Mouse (Mus musculus) erythroblast, embryonic 14.5 days (primary cell): ENCODE data around the gene Ndufv1. TPM values are rescaled to one million over a fixed set of nuclear protein-coding genes. Genes with fewer than 3 reads are reported as not detected.
A peak's percentile ranks its signal among the peaks of the same experiment; 100 is the strongest.
"Not testable (repeated sequence)": the region's sequence is repeated elsewhere in the genome, so short reads cannot be mapped to it uniquely, and the experiment has no call there.

Experiments
- H3K27me3 ChIP-seq: 2 replicates; pipeline ENCODE4 v1.6.1; 2012; ENCODE audit warnings: inconsistent platforms; ENCODE audit not compliant: control insufficient read depth
- H3K36me3 ChIP-seq: 2 replicates; pipeline ENCODE4 v1.6.1; 2012; ENCODE audit warnings: mild to moderate bottlenecking, inconsistent platforms; ENCODE audit not compliant: control insufficient read depth
- H3K4me1 ChIP-seq: 2 replicates; pipeline ENCODE4 v1.6.1; 2012; ENCODE audit warnings: inconsistent platforms; ENCODE audit not compliant: control insufficient read depth
- H3K4me3 ChIP-seq: replicated peaks from 2 replicates; pipeline ENCODE3; 2012; ENCODE audit warnings: moderate library complexity, mild to moderate bottlenecking, inconsistent platforms
- H3K9me3 ChIP-seq: 2 replicates; pipeline ENCODE4 v1.6.1; 2012; ENCODE audit warnings: low read length, inconsistent platforms, mixed read lengths; ENCODE audit not compliant: control insufficient read depth
- GATA1 ChIP-seq: IDR thresholded peaks from 2 replicates; pipeline ENCODE4 v1.6.1; 2012; ENCODE audit warnings: low read length, inconsistent platforms, mixed read lengths
- TAL1 ChIP-seq: IDR thresholded peaks from 3 replicates; pipeline ENCODE4 v1.6.1; 2012; ENCODE audit warnings: low read length, inconsistent platforms, mixed read lengths
- polyA plus RNA-seq: library from polyadenylated mRNA; stranded (reverse); fragments of >175 nt; gene quantifications from 2 replicates; pipeline ENCODE4 v1.2.3, GENCODE M21; 2012

Ndufv1 gene
- polyA plus RNA-seq, 1 experiment = 47.7 TPM

DNA sequence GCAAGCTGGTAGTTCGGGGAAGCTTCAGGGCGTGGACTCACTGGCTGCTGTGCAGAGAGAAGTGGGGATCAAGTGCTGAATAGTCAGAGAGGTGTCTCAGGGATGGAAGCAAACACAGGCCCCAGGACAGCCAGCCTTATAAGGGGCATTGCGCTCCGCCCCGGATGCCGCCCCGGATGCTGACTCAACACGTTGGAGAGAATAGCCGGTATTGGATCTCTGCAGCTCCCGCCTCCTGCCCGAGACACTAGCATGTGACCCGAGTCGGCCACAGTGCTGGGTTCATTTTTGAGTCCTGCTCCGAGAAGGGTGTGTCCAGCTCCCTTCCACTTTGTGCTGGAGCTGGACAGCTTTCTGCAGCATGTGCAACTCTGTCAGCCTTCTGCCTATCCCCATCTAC lies 29.5 kb upstream of the Ndufv1 start:
- Histone ChIP-seq H3K4me1 (peaks cover 55% of the 10 kb centered on the region), H3K27me3 (no peaks in the 10 kb centered on the region), H3K4me3 (no peak overlapping the region), H3K9me3 (no peaks in the 10 kb centered on the region), H3K36me3 (no peaks in the 10 kb centered on the region)
- no peak for TF ChIP-seq TAL1
- no peak for TF ChIP-seq GATA1

DNA sequence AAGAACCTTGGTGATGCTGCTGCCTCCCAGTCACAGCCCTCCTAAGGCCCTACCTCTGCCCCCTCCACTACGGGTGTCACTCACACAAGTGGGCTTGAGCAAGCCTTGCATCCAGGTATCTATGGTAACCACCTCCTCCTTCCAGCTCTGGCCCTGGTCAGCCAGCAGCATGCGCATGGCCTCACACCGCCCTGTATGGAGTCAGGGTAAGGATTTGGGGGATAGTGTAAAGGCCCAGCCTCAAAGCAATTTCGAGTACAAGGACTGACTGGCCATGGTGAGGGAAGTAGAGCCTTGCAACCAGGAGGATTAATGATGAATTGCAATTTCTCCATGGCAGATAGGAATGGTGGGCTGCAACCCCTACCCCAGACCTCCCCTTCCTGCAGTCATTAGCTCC lies 28.9 kb upstream of the Ndufv1 start:
- not testable (repeated sequence) for H3K4me3 ChIP-seq, H3K27me3 ChIP-seq, H3K36me3 ChIP-seq, H3K9me3 ChIP-seq
- H3K4me1 ChIP-seq = peaks cover 52% of the 10 kb centered on the region

DNA sequence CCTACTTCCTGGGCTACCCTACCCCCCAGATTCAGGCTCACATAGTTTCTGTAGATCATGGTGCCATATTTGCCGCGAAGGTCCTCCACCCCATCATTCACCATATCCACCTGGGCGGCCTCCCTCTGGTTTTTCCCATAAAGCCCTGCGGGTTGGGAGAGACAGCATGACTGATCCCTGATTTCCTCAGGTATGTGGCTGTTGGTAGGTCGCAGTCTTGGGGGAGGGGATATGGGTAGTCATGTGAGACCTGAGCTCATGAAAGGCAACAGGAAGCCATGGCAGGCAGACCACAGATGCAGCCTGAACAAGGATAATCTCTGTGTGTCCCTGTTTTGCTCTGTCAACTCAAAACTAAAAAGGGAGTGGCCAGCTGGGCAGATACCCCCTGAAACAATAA lies 28.3 kb upstream of the Ndufv1 start:
- peaks cover 52% of the 10 kb centered on the region for H3K4me1 ChIP-seq
- not testable (repeated sequence) for H3K27me3 ChIP-seq, H3K36me3 ChIP-seq, H3K9me3 ChIP-seq, H3K4me3 ChIP-seq

DNA sequence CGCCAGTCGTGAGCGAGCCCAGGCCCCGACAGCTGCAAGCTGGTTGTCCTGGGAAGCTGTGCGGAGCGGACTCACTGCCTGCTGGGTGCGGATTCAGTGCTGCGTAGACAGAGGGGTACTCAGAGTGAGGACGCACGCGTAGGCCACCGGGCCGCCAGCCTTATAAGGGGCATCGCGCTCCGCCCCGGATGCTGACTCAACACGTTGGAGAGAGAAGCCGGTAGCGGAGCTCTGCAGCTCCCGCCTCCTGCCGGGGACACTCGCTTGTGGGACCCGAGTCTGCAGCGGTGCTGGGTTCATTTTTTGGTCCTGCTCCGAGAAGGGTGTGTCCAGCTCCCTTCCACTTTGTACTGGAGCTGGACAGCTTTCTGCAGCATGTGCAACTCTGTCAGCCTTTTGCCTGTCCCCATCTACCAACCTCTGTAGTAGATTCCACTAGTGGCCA lies 25.2 kb upstream of the Ndufv1 start, which contains the start of gene Gstp1:
Gene Gstp1, minus strand, starts transcription at position 198 of the 445 bp plus-strand sequence.
- TF ChIP-seq TAL1 = no peak
- Histone ChIP-seq H3K4me3 (peak within 1 kb of the TSS; percentile 69), H3K4me1 (peaks cover 33% of the 10 kb centered on the region), H3K36me3 (peaks cover 9% of the 10 kb centered on the region), H3K27me3 (no peaks in the 10 kb centered on the region), H3K9me3 (no peaks in the 10 kb centered on the region)

DNA sequence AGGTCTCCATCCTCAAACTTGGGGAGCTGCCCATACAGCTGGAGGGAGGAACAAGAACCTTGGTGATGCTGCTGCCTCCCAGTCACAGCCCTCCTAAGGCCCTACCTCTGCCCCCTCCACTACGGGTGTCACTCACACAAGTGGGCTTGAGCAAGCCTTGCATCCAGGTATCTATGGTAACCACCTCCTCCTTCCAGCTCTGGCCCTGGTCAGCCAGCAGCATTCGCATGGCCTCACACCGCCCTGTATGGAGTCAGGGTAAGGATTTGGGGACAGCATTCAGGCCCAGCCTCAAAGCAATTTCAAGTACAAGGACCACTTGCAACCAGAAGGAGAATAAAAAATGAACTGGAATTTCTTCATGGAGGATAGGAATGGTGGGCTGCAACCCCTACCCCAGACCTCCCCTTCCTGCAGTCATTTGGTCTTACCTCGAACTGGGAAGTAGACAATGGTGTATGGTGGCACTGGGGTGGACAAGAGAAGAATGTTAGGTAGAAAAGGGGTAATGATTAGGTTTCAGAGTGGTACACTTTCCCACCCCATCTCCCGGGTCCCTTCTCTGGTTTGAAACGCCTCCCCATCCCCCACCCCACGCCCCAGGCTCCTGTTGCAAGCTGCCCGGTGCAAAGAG lies 24.7 kb upstream of the Ndufv1 start:
- not testable (repeated sequence) for H3K36me3 ChIP-seq, H3K9me3 ChIP-seq, H3K27me3 ChIP-seq
- Histone ChIP-seq H3K4me1 (peaks cover 34% of the 10 kb centered on the region), H3K4me3 (peak overlapping the region; percentile 69)

DNA sequence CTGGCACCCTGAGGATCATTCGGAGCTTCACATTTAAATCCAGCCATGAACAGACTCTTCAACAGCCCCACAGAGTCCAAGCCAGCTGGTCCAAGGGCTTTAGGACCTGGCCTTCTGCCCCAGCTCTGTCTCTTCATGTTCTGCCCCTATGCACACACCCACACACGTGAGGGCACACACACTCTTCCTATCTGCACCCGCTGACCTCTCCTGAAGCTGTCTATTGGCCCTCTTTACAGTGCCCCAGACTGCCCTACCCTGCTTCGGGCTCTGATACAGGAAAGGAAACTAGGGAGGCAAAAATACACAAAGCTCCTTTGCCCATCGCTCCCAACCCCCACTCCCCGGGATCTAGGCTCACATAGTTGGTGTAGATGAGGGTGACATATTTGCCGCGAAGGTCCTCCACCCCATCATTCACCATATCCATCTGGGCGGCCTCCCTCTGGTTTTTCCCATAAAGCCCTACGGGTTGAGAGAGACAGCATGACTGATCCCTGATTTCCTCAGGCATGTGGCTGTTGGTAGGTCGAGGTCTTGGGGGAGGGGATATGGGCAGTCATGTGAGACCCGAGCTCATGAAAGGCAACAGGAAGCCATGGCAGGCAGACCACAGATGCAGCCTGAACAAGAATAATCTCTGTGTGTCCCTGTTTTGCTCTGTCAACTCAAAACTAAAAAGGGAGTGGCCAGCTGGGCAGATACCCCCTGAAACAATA lies 23.9 kb upstream of the Ndufv1 start:
- peak overlapping the region; percentile 32 for H3K4me3 ChIP-seq
- peaks cover 9% of the 10 kb centered on the region for H3K36me3 ChIP-seq
- H3K27me3 ChIP-seq = no peaks in the 10 kb centered on the region
- no peak for TF ChIP-seq GATA1
- no peak for TF ChIP-seq TAL1
- H3K9me3 ChIP-seq = no peaks in the 10 kb centered on the region
- H3K4me1 ChIP-seq = peaks cover 30% of the 10 kb centered on the region

DNA sequence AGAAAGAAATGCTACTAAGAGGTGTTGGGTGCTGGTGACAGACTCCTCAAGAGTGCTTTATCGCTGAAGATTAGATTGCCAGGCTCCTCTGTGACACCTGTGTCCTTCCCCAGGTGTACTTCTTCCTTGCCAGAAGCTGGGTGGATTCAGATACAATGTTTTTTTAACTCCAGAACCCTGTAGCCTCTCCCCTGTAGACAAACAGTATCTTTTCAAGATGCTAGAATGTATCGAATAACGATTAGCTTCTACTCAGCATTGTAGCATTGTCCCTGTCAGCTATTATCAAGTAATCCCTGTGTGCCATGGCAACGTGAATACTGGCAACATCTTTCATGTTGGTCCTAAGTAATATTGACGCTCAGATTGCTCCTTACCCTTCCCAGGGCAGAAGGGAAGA lies 21.1 kb upstream of the Ndufv1 start:
- Histone ChIP-seq H3K4me1 (peaks cover 35% of the 10 kb centered on the region), H3K36me3 (peaks cover 9% of the 10 kb centered on the region), H3K27me3 (no peaks in the 10 kb centered on the region), H3K9me3 (no peaks in the 10 kb centered on the region), H3K4me3 (no peak overlapping the region)
- TF ChIP-seq GATA1 (no peak), TAL1 (no peak)

DNA sequence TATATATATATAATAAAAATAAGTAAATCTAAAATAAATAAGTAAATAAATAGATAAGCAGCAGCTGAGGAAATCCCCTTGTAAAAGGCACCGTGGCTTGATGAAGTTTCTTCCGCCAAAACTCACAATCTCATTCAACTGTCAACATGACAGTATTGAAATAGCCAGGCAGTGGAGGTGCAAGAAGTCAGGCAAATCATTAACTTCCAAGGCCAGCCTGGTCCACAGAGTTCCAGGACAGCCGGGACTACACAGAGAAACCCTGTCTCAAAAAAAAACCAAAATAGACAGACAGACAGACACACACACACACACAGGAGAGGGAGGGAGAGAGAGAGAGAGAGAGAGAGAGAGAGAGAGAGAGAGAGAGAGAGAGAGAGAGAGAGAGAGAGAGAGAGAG lies 20.7 kb upstream of the Ndufv1 start:
- H3K36me3 ChIP-seq = peaks cover 9% of the 10 kb centered on the region
- TF ChIP-seq GATA1 = no peak
- TF ChIP-seq TAL1 = no peak
- H3K4me1 ChIP-seq = peaks cover 33% of the 10 kb centered on the region
- H3K27me3 ChIP-seq = no peaks in the 10 kb centered on the region
- no peak overlapping the region for H3K4me3 ChIP-seq
- peaks cover under 1% of the 10 kb centered on the region; the same call in 1 of the 2 replicates for H3K9me3 ChIP-seq

DNA sequence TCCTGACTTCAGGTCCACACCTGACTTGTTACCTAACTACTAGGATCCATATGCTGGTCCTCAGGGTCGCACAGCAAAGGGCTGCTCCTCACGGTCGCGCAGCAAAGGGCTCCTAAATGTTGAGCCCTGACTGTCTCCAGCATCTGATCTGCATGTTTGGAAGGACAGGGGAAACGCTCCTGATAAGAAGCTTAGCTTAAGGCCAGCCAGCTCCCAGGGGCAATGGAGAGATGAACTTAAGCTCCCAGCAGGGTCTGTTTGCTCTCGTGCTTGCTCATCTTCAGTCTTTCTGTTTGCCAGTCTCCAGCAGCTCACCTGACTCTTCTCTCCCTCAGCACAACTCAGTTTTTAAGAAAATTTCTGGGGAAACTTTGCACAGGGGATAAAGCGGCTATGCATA lies 20.1 kb upstream of the Ndufv1 start:
- H3K4me1 ChIP-seq = peaks cover 26% of the 10 kb centered on the region
- no peak overlapping the region for H3K4me3 ChIP-seq
- no peak for TF ChIP-seq TAL1
- TF ChIP-seq GATA1 = no peak
- no peaks in the 10 kb centered on the region; the same call in 1 of the 2 replicates for H3K27me3 ChIP-seq
- H3K36me3 ChIP-seq = peaks cover 9% of the 10 kb centered on the region
- H3K9me3 ChIP-seq = peaks cover 5% of the 10 kb centered on the region; the same call in 1 of the 2 replicates

DNA sequence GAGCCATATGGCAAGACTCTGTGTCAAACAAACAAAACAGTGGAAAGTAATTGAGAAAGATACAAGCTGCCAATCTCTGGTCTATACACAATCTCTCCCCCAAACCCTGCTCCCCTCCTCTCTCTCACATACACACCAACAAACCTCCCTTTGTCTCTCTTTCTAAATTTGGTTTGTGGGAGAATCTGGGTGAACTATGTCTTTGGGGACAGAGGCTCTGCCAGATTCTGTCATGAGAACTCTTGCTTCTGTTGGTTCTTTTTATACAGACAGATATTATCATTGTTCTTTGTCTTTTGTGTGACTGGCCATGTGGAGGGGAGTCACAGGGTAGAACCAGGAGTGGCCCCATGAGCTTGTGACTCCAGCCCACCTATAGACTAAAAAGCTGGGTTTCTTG lies 15.0 kb upstream of the Ndufv1 start:
- Histone ChIP-seq H3K4me1 (peaks cover 8% of the 10 kb centered on the region), H3K36me3 (no peaks in the 10 kb centered on the region), H3K9me3 (peaks cover 15% of the 10 kb centered on the region), H3K27me3 (peaks cover 3% of the 10 kb centered on the region; the same call in 1 of the 2 replicates), H3K4me3 (no peak overlapping the region)
- no peak for TF ChIP-seq TAL1
- TF ChIP-seq GATA1 = no peak
